Mouse (Mus musculus) C2C12 (cell line): ENCODE results near the gene Ngdn. TPM values are rescaled to one million over a fixed set of nuclear protein-coding genes. Genes with fewer than 3 reads are reported as not detected.

Experiments used
- H3K27me3 ChIP-seq: one replicate; pipeline ENCODE4 v1.6.1; 2011; ENCODE audit not compliant: control insufficient read depth, insufficient read depth, insufficient read length
- H3K36me3 ChIP-seq: one replicate; pipeline ENCODE4 v1.6.1; 2011; ENCODE audit not compliant: control insufficient read depth, insufficient read depth
- H3K4me3 ChIP-seq: one replicate; pipeline ENCODE4 v1.5.1; 2011; ENCODE audit warnings: mild to moderate bottlenecking, control low read depth; ENCODE audit not compliant: poor library complexity, insufficient read depth, severe bottlenecking
- H3K79me2 ChIP-seq: one replicate; pipeline ENCODE4 v1.6.1; 2011; ENCODE audit not compliant: control insufficient read depth, insufficient read depth
- H3K79me3 ChIP-seq: one replicate; pipeline ENCODE4 v1.6.1; 2011; ENCODE audit warnings: low read depth, control low read depth
- H3ac ChIP-seq: one replicate; pipeline ENCODE3; 2011; ENCODE audit warnings: low read depth; ENCODE audit not compliant: control insufficient read depth, insufficient read length
- CEBPB ChIP-seq: IDR thresholded peaks from one replicate; pipeline ENCODE4 v1.6.1; 2011; ENCODE audit warnings: low read depth, mild to moderate bottlenecking, control low read depth, moderate library complexity
- CTCF ChIP-seq: IDR thresholded peaks from one replicate; pipeline ENCODE4 v1.5.1; 2011; ENCODE audit not compliant: control insufficient read depth, insufficient read depth, insufficient read length
- FOSL1 ChIP-seq: IDR thresholded peaks from one replicate; pipeline ENCODE4 v1.8.0; 2011; ENCODE audit warnings: mild to moderate bottlenecking, low read length; ENCODE audit not compliant: poor library complexity, insufficient read depth, severe bottlenecking
- MAX ChIP-seq: IDR thresholded peaks from one replicate; pipeline ENCODE4 v1.6.1; 2011; ENCODE audit warnings: mild to moderate bottlenecking, control low read depth
- MYOD1 ChIP-seq: IDR thresholded peaks from one replicate; pipeline ENCODE4 v1.6.1; 2011; ENCODE audit warnings: low read depth; ENCODE audit not compliant: control insufficient read depth, insufficient read length
- MYOG ChIP-seq: IDR thresholded peaks from one replicate; pipeline ENCODE4 v1.6.1; 2011; ENCODE audit not compliant: control insufficient read depth, insufficient read length; ENCODE audit errors: extremely low read depth
- USF1 ChIP-seq: IDR thresholded peaks from one replicate; pipeline ENCODE4 v1.6.1; 2011; ENCODE audit warnings: low read depth, mild to moderate bottlenecking, control low read depth, moderate library complexity
- polyA plus RNA-seq: library from polyadenylated mRNA; unstranded; fragments of >200 nt; fragmentation: generic; extraction: Trizol; gene quantifications from one replicate; pipeline ENCODE4 v1.2.1, GENCODE M21; 2012; ENCODE audit warnings: missing spikeins

Ngdn gene
- polyA plus RNA-seq, 1 experiment, result 56.0 TPM

- no peak overlapping the region for H3ac ChIP-seq
- no peaks in the 10 kb centered on the region for H3K79me3 ChIP-seq
- TF ChIP-seq MAX (no peak), CEBPB (no peak), FOSL1 (no peak), CTCF (no peak), MYOG (no peak), MYOD1 (no peak), USF1 (no peak)
- no peak overlapping the region for H3K4me3 ChIP-seq
- no peaks in the 10 kb centered on the region for H3K79me2 ChIP-seq
- no peaks in the 10 kb centered on the region for H3K36me3 ChIP-seq
- H3K27me3 ChIP-seq, result no peaks in the 10 kb centered on the region
Observed at GRCm38 (mm10) chr14:55059931-55060330, 44.7 kb downstream of the Ngdn start.

GRCm38 (mm10) chr14:55061845-55062244, 46.6 kb downstream of the Ngdn start:
- H3K79me2 ChIP-seq, result no peaks in the 10 kb centered on the region
- H3K27me3 ChIP-seq, result no peaks in the 10 kb centered on the region
- H3ac ChIP-seq, result no peak overlapping the region
- no peaks in the 10 kb centered on the region for H3K36me3 ChIP-seq
- TF ChIP-seq MYOG (no peak), MYOD1 (no peak), MAX (no peak), CTCF (no peak), FOSL1 (no peak), CEBPB (no peak), USF1 (no peak)
- no peak overlapping the region for H3K4me3 ChIP-seq
- H3K79me3 ChIP-seq, result no peaks in the 10 kb centered on the region

- Histone ChIP-seq H3K79me3 (no peaks in the 10 kb centered on the region), H3K36me3 (no peaks in the 10 kb centered on the region), H3K27me3 (no peaks in the 10 kb centered on the region), H3K4me3 (no peak overlapping the region), H3ac (no peak overlapping the region), H3K79me2 (no peaks in the 10 kb centered on the region)
- no peak for TF ChIP-seq MAX
- TF ChIP-seq CTCF, result no peak
- no peak for TF ChIP-seq CEBPB
- no peak for TF ChIP-seq FOSL1
- TF ChIP-seq MYOD1, result no peak
- no peak for TF ChIP-seq MYOG
- no peak for TF ChIP-seq USF1
Observed at GRCm38 (mm10) chr14:55062626-55063025, 47.4 kb downstream of the Ngdn start.

- no peak for TF ChIP-seq MYOG
- TF ChIP-seq MYOD1, result no peak
- no peak for TF ChIP-seq CTCF
- no peak for TF ChIP-seq MAX
- no peak for TF ChIP-seq FOSL1
- TF ChIP-seq CEBPB, result no peak
- TF ChIP-seq USF1, result no peak
- Histone ChIP-seq H3K79me2 (no peaks in the 10 kb centered on the region), H3K27me3 (no peaks in the 10 kb centered on the region), H3K36me3 (no peaks in the 10 kb centered on the region), H3K79me3 (no peaks in the 10 kb centered on the region), H3K4me3 (no peak overlapping the region), H3ac (no peak overlapping the region)
Observed at GRCm38 (mm10) chr14:55063117-55063516, 47.9 kb downstream of the Ngdn start.

- Histone ChIP-seq H3K36me3 (no peaks in the 10 kb centered on the region), H3K4me3 (no peak overlapping the region), H3K27me3 (no peaks in the 10 kb centered on the region), H3K79me3 (no peaks in the 10 kb centered on the region), H3ac (no peak overlapping the region), H3K79me2 (no peaks in the 10 kb centered on the region)
- TF ChIP-seq CTCF, result no peak
- no peak for TF ChIP-seq CEBPB
- no peak for TF ChIP-seq MAX
- TF ChIP-seq FOSL1, result no peak
- TF ChIP-seq MYOG, result no peak
- TF ChIP-seq MYOD1, result no peak
- no peak for TF ChIP-seq USF1
Observed at GRCm38 (mm10) chr14:55063581-55064381, 48.5 kb downstream of the Ngdn start.

- Histone ChIP-seq H3K36me3 (no peaks in the 10 kb centered on the region), H3K4me3 (no peak overlapping the region), H3K79me3 (no peaks in the 10 kb centered on the region), H3K27me3 (no peaks in the 10 kb centered on the region), H3K79me2 (no peaks in the 10 kb centered on the region), H3ac (no peak overlapping the region)
- TF ChIP-seq CEBPB, result no peak
- no peak for TF ChIP-seq USF1
- no peak for TF ChIP-seq MYOD1
Observed at GRCm38 (mm10) chr14:55064481-55065370, 49.5 kb downstream of the Ngdn start.
